Mouse (Mus musculus): ENCODE measurements around the gene Rprd1b.

DNA sequence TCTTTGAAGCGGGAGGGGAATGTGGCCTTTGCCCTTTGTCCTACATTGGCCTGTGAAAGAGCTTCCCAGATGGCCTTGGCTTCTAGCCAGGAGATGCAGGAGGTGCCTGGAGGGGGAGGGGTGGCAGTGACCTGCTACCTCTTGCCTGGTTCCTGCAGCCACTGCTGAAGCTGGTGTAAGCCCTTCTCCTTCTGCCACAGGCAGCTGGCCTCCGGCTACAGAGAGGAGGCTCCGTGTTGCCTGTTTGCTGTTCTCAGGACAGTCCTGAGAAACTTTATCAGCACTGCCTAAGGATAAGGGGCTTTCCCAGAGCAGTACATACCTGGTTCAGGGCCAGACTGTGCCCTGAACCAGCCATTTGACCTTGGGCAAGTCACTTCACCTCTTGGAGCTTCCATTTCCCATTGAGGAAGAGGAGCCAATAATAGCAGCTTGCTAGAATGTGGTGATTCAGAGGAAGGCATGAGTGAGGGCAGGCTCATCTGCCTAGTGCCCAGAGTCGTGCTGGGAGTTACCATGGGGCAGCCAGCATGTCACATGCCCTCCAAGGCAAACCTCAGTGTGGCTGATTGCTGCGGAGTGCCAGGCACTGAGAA is 102.2 kb downstream of the Rprd1b start:
- no peak for TF ChIP-seq CTCF (IDR thresholded peaks at IDR 0.05; ENCODE audit: insufficient read depth, low read depth, low read length)
- TF ChIP-seq POLR2A (IDR thresholded peaks at IDR 0.05; ENCODE audit: insufficient read depth, low read depth, low read length), result no peak
